Mouse (Mus musculus): ENCODE results near the gene Tnnt3. TPM values are rescaled to one million over a fixed set of nuclear protein-coding genes. Genes with fewer than 3 reads are reported as not detected.

Gene Tnnt3
- total and polyA plus RNA-seq, 3 experiments = 3.1 to 13.3 (median 4.1) TPM

DNA sequence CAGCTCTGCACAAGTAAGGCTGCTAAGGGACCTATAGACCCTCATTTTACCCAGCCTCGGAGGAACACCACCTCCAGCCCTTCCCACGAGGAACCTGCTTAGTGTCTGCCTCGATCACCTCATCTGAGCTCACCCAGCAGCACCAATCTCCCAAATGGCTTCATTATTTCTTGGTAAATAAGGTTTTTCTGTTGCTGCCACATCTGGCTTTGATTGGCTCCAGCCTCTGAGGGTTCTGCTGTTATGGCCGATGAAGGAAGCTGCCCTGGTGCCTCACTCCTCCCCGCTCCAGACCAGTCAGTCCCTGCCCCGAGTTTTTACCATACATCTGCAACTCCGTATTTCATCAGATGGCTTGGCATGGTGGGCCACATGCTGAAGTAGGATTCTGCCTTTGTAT, 47.3 kb downstream of the Tnnt3 start:
- no peak overlapping the region for H3K4me2 ChIP-seq (ENCODE audit: insufficient read depth, low read depth, poor library complexity, severe bottlenecking)
- no peaks in the 10 kb centered on the region for H3K9me3 ChIP-seq (replicated peaks; ENCODE audit: low read length)
- H3K4me3 ChIP-seq (replicated peaks in 1 of 3; ENCODE audit: low read depth in 2 of 3, low read length in 2 of 3, poor library complexity in 1 of 3) = no peak overlapping the region
- peaks cover 14 to 48% of the 10 kb centered on the region in 2 experiments for H3K36me3 ChIP-seq (replicated peaks in 1 of 2; ENCODE audit: control insufficient read depth in 1 of 2, insufficient read depth in 1 of 2, low read length in 1 of 2)
- no peak overlapping the region for H3K9ac ChIP-seq (ENCODE audit: insufficient read depth, low read depth)
- no peak overlapping the region for H3K27ac ChIP-seq (ENCODE audit: insufficient read depth, low read depth)
- no peak for DNase-seq (ENCODE audit: extremely low read depth)
- dilution Hi-C loops (cut with MboI; ENCODE audit: extremely low pct_ligation_motif_present, extremely low pct_unique_long_range_greater_than_20kb, low sequenced_read_pairs) (no loop called here), in situ Hi-C loops (cut with MboI; ENCODE audit: low pct_ligation_motif_present, low pct_unique_long_range_greater_than_20kb, low sequenced_read_pairs) (loop anchor here (10.0 kb wide), 1 partner anchor 129 kb away; no protein-coding TSS in a partner anchor)
- H3K27me3 ChIP-seq (replicated peaks) = peaks cover 4% of the 10 kb centered on the region
- no peak for TF ChIP-seq ZKSCAN1 (IDR thresholded peaks at IDR 0.05; ENCODE audit: borderline replicate concordance, low read depth, low read length)
- no peak for TF ChIP-seq RCOR1 (conservative IDR thresholded peaks at IDR 0.05; ENCODE audit: low read depth, low read length)
- TF ChIP-seq MXI1 (IDR thresholded peaks at IDR 0.05; ENCODE audit: low read depth, low read length) = no peak
- no peak for TF ChIP-seq TCF12 (IDR thresholded peaks at IDR 0.05; ENCODE audit: low read depth, low read length)
- no peak for TF ChIP-seq KAT2A (IDR thresholded peaks at IDR 0.05; ENCODE audit: insufficient replicate concordance, low read length)
- TF ChIP-seq BHLHE40 (IDR thresholded peaks at IDR 0.05; ENCODE audit: low read depth, low read length) = no peak
- no peak for TF ChIP-seq RAD21 (IDR thresholded peaks at IDR 0.05; ENCODE audit: low read depth, low read length)
- no peak for TF ChIP-seq CHD1 (IDR thresholded peaks at IDR 0.05; ENCODE audit: low read depth, low read length)
- no peak for TF ChIP-seq SIN3A (IDR thresholded peaks at IDR 0.05; ENCODE audit: low read length)
- TF ChIP-seq E2F4 (IDR thresholded peaks at IDR 0.05; ENCODE audit: insufficient replicate concordance, low read depth, low read length) = no peak
- no peak for TF ChIP-seq IRF4 (IDR thresholded peaks at IDR 0.05; ENCODE audit: low read depth, low read length)
- TF ChIP-seq ZNF384 (IDR thresholded peaks at IDR 0.05; ENCODE audit: low read depth, low read length) = no peak
- TF ChIP-seq USF2 (conservative IDR thresholded peaks at IDR 0.05; ENCODE audit: low read depth, low read length) = no peak
- TF ChIP-seq ETS1 (conservative IDR thresholded peaks at IDR 0.05; ENCODE audit: low read depth, low read length) = no peak
- TF ChIP-seq NRF1 (IDR thresholded peaks at IDR 0.05; ENCODE audit: low read depth, low read length) = no peak
- TF ChIP-seq MEF2A (IDR thresholded peaks at IDR 0.05; ENCODE audit: borderline replicate concordance, low read depth, low read length) = no peak
- TF ChIP-seq HCFC1 (IDR thresholded peaks at IDR 0.05; ENCODE audit: low read depth, low read length) = no peak
- TF ChIP-seq MAZ (IDR thresholded peaks at IDR 0.05; ENCODE audit: low read depth, low read length) = no peak
- TF ChIP-seq POLR2AphosphoS2 (IDR thresholded peaks at IDR 0.05; ENCODE audit: low read depth, low read length) = no peak
- H3K4me1 ChIP-seq (ENCODE audit: control insufficient read depth in 1 of 2, insufficient read depth in 2 of 2) = peaks cover 0 to 6% of the 10 kb centered on the region in 2 experiments; a peak in 2 of 4 replicates
- H3K79me2 ChIP-seq (replicated peaks; ENCODE audit: control insufficient read depth, extremely low read depth, insufficient read depth, poor library complexity, severe bottlenecking) = no peaks in the 10 kb centered on the region

DNA sequence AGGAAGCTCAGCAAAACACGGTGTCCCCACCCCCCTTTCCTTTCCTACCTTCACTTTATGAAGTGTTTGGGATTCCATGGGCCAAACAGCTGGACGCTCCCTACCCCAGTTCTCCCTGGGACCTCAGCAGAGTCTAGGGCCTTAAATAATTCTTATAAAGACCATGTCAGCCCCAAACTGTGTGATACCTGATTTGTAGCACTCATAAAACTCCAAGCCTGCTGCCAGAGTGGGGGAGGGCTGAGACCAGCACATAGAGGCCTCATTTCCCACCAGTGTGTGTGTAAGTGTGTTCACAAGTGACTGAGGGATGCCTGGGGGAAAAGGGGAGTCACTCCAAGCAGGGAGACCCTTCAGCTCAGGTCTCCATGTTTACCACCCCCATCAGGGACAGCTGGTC, 49.2 kb downstream of the Tnnt3 start:
- H3K79me2 ChIP-seq (replicated peaks; ENCODE audit: control insufficient read depth, extremely low read depth, insufficient read depth, poor library complexity, severe bottlenecking) = no peaks in the 10 kb centered on the region
- H3K9me3 ChIP-seq (replicated peaks; ENCODE audit: low read length) = no peaks in the 10 kb centered on the region
- H3K27ac ChIP-seq (ENCODE audit: insufficient read depth, low read depth) = no peak overlapping the region
- TF ChIP-seq CHD1 (IDR thresholded peaks at IDR 0.05; ENCODE audit: low read depth, low read length) (no peak), ZMIZ1 (IDR thresholded peaks at IDR 0.05; ENCODE audit: low read depth, low read length) (no peak), JUN (IDR thresholded peaks at IDR 0.05; ENCODE audit: insufficient read depth, low read depth, low read length) (no peak), UBTF (IDR thresholded peaks at IDR 0.05; ENCODE audit: low read depth, low read length) (no peak), MAX (IDR thresholded peaks at IDR 0.05; ENCODE audit: low read length) (no peak), POLR2AphosphoS2 (IDR thresholded peaks at IDR 0.05; ENCODE audit: low read depth, low read length) (no peak), NRF1 (IDR thresholded peaks at IDR 0.05; ENCODE audit: low read depth, low read length) (no peak), MAZ (IDR thresholded peaks at IDR 0.05; ENCODE audit: low read depth, low read length) (no peak), NELFE (IDR thresholded peaks at IDR 0.05; ENCODE audit: low read depth, low read length) (no peak), GABPA (IDR thresholded peaks at IDR 0.05; ENCODE audit: insufficient replicate concordance, low read depth, low read length) (no peak), EP300 (IDR thresholded peaks at IDR 0.05; ENCODE audit: low read length) (no peak), BHLHE40 (IDR thresholded peaks at IDR 0.05; ENCODE audit: low read depth, low read length) (no peak)
- no peak overlapping the region for H3K4me2 ChIP-seq (ENCODE audit: insufficient read depth, low read depth, poor library complexity, severe bottlenecking)
- H3K4me3 ChIP-seq (replicated peaks in 1 of 3; ENCODE audit: low read depth in 2 of 3, low read length in 2 of 3, poor library complexity in 1 of 3) = no peak overlapping the region
- no peak for DNase-seq (ENCODE audit: extremely low read depth)
- H3K9ac ChIP-seq (ENCODE audit: insufficient read depth, low read depth) = no peak overlapping the region
- in situ Hi-C loops (cut with MboI; ENCODE audit: low pct_ligation_motif_present, low pct_unique_long_range_greater_than_20kb, low sequenced_read_pairs) (loop anchor here (10.0 kb wide), 1 partner anchor 127 kb away; no protein-coding TSS in a partner anchor), dilution Hi-C loops (cut with MboI; ENCODE audit: extremely low pct_ligation_motif_present, extremely low pct_unique_long_range_greater_than_20kb, low sequenced_read_pairs) (no loop called here)
- H3K36me3 ChIP-seq (replicated peaks in 1 of 2; ENCODE audit: control insufficient read depth in 1 of 2, insufficient read depth in 1 of 2, low read length in 1 of 2) = peaks cover 2 to 29% of the 10 kb centered on the region in 2 experiments
- H3K27me3 ChIP-seq (replicated peaks) = peaks cover 17% of the 10 kb centered on the region
- H3K4me1 ChIP-seq (ENCODE audit: control insufficient read depth in 1 of 2, insufficient read depth in 2 of 2) = peaks cover 0 to 6% of the 10 kb centered on the region in 2 experiments; a peak in 2 of 4 replicates

Data from CH12.LX (cell line).